Mouse (Mus musculus) heart, embryonic 14.5 days (tissue): ENCODE results near the gene Piezo1. TPM values are rescaled to one million over a fixed set of nuclear protein-coding genes. Genes with fewer than 3 reads are reported as not detected.
A peak's percentile ranks its signal among the peaks of the same experiment; 100 is the strongest.

ENCODE experiments used
- ATAC-seq: fragments of 200-750 bp; cut with Nextera tagmentation; 2 replicates; pipeline ENCODE4 v1.8.0; 2017; ENCODE audit warnings: low read depth, moderate TSS enrichment; ENCODE audit not compliant: insufficient number of reproducible peaks, insufficient read depth, low FRiP score
- H3K27ac ChIP-seq, 2 experiments: fragments of 200-500 bp in 1 of 2; fragments of 300-500 bp in 1 of 2; sonication (generic) in 1 of 2; replicated peaks in 1 of 2; 2 replicates each; pipeline ENCODE4 v1.5.1; 2012 to 2014; ENCODE audit warnings: low read depth in 2 of 2, low read length in 2 of 2, control low read depth in 1 of 2, mild to moderate bottlenecking in 1 of 2, mixed read lengths in 1 of 2; ENCODE audit not compliant: control insufficient read depth in 1 of 2, insufficient read depth in 1 of 2
- H3K27me3 ChIP-seq: fragments of 300-500 bp; sonication (generic); 2 replicates; pipeline ENCODE4 v1.6.1; 2014; ENCODE audit warnings: mild to moderate bottlenecking, low read length, control low read depth; ENCODE audit not compliant: control insufficient read depth, insufficient read depth
- H3K36me3 ChIP-seq: fragments of 300-500 bp; sonication (generic); 2 replicates; pipeline ENCODE4 v1.6.1; 2014; ENCODE audit warnings: mild to moderate bottlenecking, control low read depth, low read length, mixed read lengths; ENCODE audit not compliant: control insufficient read depth, insufficient read depth
- H3K4me1 ChIP-seq, 2 experiments: fragments of 200-500 bp in 1 of 2; fragments of 300-500 bp in 1 of 2; sonication (generic) in 1 of 2; 2 replicates each; pipeline ENCODE4 v1.6.1; 2012 to 2014; ENCODE audit warnings: low read length in 2 of 2, control low read depth in 1 of 2, mixed read lengths in 1 of 2; ENCODE audit not compliant: control insufficient read depth in 2 of 2, insufficient read depth in 2 of 2
- H3K4me2 ChIP-seq: fragments of 300-500 bp; sonication (generic); 2 replicates; pipeline ENCODE4 v1.6.1; 2014; ENCODE audit warnings: mild to moderate bottlenecking, low read length
- H3K4me3 ChIP-seq, 2 experiments: fragments of 200-500 bp in 1 of 2; fragments of 300-500 bp in 1 of 2; sonication (generic) in 1 of 2; 2 replicates each; pipeline ENCODE4 v1.5.1; 2012 to 2014; ENCODE audit warnings: low read length in 2 of 2, mild to moderate bottlenecking in 2 of 2, control low read depth in 1 of 2, low read depth in 1 of 2, moderate library complexity in 1 of 2; ENCODE audit not compliant: control insufficient read depth in 1 of 2, insufficient read depth in 1 of 2
- H3K9ac ChIP-seq: fragments of 300-500 bp; sonication (generic); 2 replicates; pipeline ENCODE4 v1.6.1; 2014; ENCODE audit warnings: mild to moderate bottlenecking, low read length
- H3K9me3 ChIP-seq: fragments of 300-500 bp; sonication (generic); 2 replicates; pipeline ENCODE4 v1.6.1; 2016; ENCODE audit warnings: low read length, control low read depth; ENCODE audit not compliant: control insufficient read depth
- WGBS: fragments of 180-500 bp; shearing (Covaris S2); extraction: QIAGEN DNeasy Blood & Tissue Kit; methylation state at CpG from one replicate; pipeline ENCODE4 v1.1.7; 2014; 5-methylcytosine and 5-hydroxymethylcytosine counted together
- polyA plus RNA-seq: library from polyadenylated mRNA; unstranded; fragments of >200 nt; fragmentation: Nextera tagmentation; extraction: Ambion mirVana; gene quantifications from 2 replicates; pipeline ENCODE4 v1.2.1, GENCODE M21; 2014

Gene Piezo1
- polyA plus RNA-seq, 1 experiment from 2014 or later: 14.9 TPM

DNA sequence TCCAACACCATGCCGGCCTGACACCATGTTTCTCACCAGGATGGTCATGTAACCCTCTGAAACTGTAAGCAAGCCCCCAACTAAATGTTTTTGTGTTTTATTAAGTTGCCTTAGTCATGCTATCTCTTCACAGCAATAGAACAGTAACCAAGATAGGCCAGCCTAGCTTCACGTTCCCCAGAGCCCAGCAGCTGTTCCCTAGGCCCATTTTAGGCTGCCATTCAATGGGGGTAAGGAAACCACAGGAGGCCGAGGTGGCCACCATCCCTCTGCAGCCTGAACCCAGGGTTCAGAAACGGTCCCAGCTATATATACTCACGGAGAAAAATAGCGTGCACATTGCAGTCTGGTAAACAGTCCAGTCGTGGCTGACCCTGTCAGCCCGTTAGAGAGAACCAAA, 7.0 kb downstream of the Piezo1 start:
- no peak overlapping the region for H3K4me3 ChIP-seq
- H3K27me3 ChIP-seq: no peaks in the 10 kb centered on the region
- ATAC-seq: no peak
- no peaks in the 10 kb centered on the region for H3K9me3 ChIP-seq
- peaks cover 28 to 34% of the 10 kb centered on the region in 2 experiments for H3K4me1 ChIP-seq
- no peak overlapping the region for H3K9ac ChIP-seq
- H3K36me3 ChIP-seq: 0 out of 2 replicates have a peak, but pooled peaks cover 2% of the 10 kb centered on the region
- no peak overlapping the region for H3K27ac ChIP-seq
- H3K4me2 ChIP-seq: no peak overlapping the region
- WGBS: 86% methylated on average over 8 of the region's 8 CpGs

DNA sequence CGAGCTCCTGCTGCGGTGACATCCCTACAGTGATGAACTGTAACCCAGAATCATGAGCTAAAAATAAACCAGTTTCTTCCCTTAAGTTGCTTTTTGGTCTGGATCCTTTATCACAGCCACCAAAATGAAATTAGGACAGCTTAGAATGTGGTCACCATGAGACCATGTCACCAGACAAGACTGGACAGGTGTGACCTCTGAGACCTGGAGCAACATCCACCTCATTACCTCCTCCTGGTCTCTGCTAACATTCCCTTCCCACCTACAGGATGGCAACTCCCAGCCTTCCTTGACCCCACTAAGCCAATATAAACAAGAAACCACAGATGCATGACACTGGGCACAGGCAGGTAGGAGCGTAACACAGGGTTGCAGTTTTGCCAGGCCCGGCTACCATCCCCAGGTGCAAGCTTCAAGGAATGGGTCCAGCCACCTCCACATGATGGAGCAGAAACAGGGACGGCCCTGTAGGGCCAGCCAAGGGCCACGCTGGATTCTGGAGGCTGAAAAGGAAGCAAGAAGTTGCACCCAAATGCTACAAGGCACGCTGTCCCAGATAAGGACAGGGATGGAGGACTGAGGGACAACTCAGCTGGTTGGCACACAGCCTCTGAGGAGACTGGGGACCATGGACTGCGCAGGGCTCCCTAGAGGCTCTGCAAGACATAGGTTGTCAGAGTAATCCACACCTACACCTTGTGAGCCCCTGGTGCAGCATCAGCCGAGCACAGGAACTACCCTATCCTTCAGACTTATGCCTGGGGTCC, 12.6 kb downstream of the Piezo1 start:
- no peak for ATAC-seq
- Histone ChIP-seq H3K4me2 (no peak overlapping the region), H3K27ac (no peak overlapping the region), H3K9ac (no peak overlapping the region), H3K9me3 (no peaks in the 10 kb centered on the region), H3K4me3 (no peak overlapping the region), H3K27me3 (no peaks in the 10 kb centered on the region), H3K4me1 (peaks cover 13 to 23% of the 10 kb centered on the region in 2 experiments), H3K36me3 (0 out of 2 replicates have a peak, but pooled peaks cover 2% of the 10 kb centered on the region)
- WGBS: 83% methylated on average over 9 of the region's 9 CpGs

- Histone ChIP-seq H3K4me3 (no peak overlapping the region), H3K9me3 (no peaks in the 10 kb centered on the region), H3K27ac (peak overlapping the region; percentile 58 to 76; a peak in 3 of 4 replicates), H3K27me3 (no peaks in the 10 kb centered on the region), H3K4me1 (peaks cover 15 to 27% of the 10 kb centered on the region in 2 experiments), H3K4me2 (no peak overlapping the region), H3K36me3 (0 out of 2 replicates have a peak, but pooled peaks cover 2% of the 10 kb centered on the region), H3K9ac (no peak overlapping the region)
- ATAC-seq: no peak
- WGBS: 63% methylated on average over 2 of the region's 2 CpGs
These were observed 13.3 kb downstream of the Piezo1 start for GRCm38 (mm10) chr8:122537812-122538211.

DNA sequence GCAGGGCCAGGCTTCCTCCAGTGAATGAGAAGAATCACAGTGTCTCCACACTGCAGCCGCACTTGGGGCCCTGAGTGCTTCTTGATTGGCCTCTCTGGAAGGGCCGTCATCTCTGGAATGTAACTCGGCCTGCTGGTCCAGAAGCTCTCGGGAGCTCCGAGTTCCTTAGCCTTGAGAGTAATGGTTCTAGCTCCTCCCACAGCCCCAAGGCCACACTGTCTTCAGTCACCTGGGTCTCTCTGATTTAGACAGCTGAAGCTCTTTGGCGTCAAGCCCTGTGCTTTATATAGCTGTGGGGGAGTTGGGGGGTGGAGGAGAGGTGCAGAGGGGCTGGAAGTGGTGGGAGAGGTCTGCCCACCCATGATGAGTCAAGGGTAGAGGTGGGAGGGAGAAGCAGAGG, 14.1 kb downstream of the Piezo1 start:
- Histone ChIP-seq H3K9me3 (no peaks in the 10 kb centered on the region), H3K36me3 (0 out of 2 replicates have a peak, but pooled peaks cover 2% of the 10 kb centered on the region), H3K4me1 (peaks cover 17 to 27% of the 10 kb centered on the region in 2 experiments), H3K4me2 (peak overlapping the region; percentile 38), H3K4me3 (no peak overlapping the region), H3K9ac (peak overlapping the region; percentile 45), H3K27ac (peak overlapping the region; percentile 58 to 76), H3K27me3 (no peaks in the 10 kb centered on the region)
- ATAC-seq: peak; percentile 40; the same call in 1 of the 2 replicates
- WGBS: 8% methylated on average over 6 of the region's 6 CpGs

- Histone ChIP-seq H3K4me3 (no peak overlapping the region), H3K4me1 (peaks cover 20 to 37% of the 10 kb centered on the region in 2 experiments), H3K36me3 (no peaks in the 10 kb centered on the region), H3K9me3 (no peaks in the 10 kb centered on the region), H3K27ac (peak overlapping the region; percentile 65 to 73), H3K4me2 (no peak overlapping the region; the same call in 1 of the 2 replicates), H3K27me3 (no peaks in the 10 kb centered on the region), H3K9ac (peak overlapping the region; percentile 22; the same call in 1 of the 2 replicates)
- ATAC-seq: no peak
- WGBS: 54% methylated on average over 8 of the region's 8 CpGs
These were observed 19.8 kb downstream of the Piezo1 start for GRCm38 (mm10) chr8:122531312-122531711.

- 94% methylated on average over 4 of the region's 4 CpGs for WGBS
- Histone ChIP-seq H3K27me3 (no peaks in the 10 kb centered on the region), H3K4me3 (no peak overlapping the region), H3K4me1 (peaks cover 42 to 55% of the 10 kb centered on the region in 2 experiments), H3K27ac (no peak overlapping the region), H3K9ac (no peak overlapping the region), H3K9me3 (no peaks in the 10 kb centered on the region), H3K36me3 (no peaks in the 10 kb centered on the region), H3K4me2 (no peak overlapping the region)
- no peak for ATAC-seq
These were observed 22.0 kb downstream of the Piezo1 start for GRCm38 (mm10) chr8:122529159-122529558.

DNA sequence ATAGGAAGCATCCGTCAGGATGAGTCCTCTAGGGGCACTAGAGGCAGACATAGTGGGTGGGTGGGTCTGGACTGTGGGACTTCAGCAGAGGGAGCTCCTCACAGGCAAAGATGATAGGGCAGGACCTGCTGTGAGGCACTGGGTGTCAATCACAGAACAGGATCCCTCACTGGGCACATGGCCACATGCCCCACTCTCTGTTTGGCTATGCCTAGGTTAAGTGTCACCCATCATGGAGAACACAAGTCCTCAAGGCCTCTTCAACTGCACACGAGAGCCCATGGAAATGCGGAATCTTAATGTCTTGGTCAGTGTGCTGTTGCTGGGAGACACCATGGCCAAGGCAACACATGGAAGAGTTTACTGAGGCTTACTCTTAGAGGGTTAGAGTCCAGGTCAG, 23.2 kb downstream of the Piezo1 start:
- H3K4me3 ChIP-seq: no peak overlapping the region
- H3K27ac ChIP-seq: peak overlapping the region in 1 of 2 experiments; percentile 19; a peak in 1 of 4 replicates
- peaks cover 52 to 63% of the 10 kb centered on the region in 2 experiments for H3K4me1 ChIP-seq
- no peaks in the 10 kb centered on the region for H3K36me3 ChIP-seq
- 91% methylated on average over 3 of the region's 3 CpGs for WGBS
- H3K9me3 ChIP-seq: no peaks in the 10 kb centered on the region
- ATAC-seq: no peak
- H3K9ac ChIP-seq: no peak overlapping the region
- H3K27me3 ChIP-seq: no peaks in the 10 kb centered on the region
- H3K4me2 ChIP-seq: no peak overlapping the region
